Comparison of ENCODE assay signal across 7 mouse cellular contexts in genomic region chr8:71586891-71587290, GRCm38 (mm10). TPM values are rescaled to one million over a fixed set of nuclear protein-coding genes. Genes with fewer than 3 reads are reported as not detected.
DNase-seq lines count a peak whose midpoint lies in the region; ATAC-seq and TF ChIP-seq lines count a peak whose summit lies in the region.

No protein-coding gene starts in this region.

- H3K9me3 ChIP-seq in kidney, embryonic 15.5 days (replicated peaks), result no peaks in the 10 kb centered on the region

- ATAC-seq in kidney, embryonic 15.5 days (replicated peaks; ENCODE audit: low FRiP score), result no peak
- no peak for ATAC-seq in erythroid progenitor cell, adult 5-6 weeks (replicated peaks; ENCODE audit: low FRiP score, poor library complexity, severe bottlenecking)

- H3K9ac ChIP-seq in kidney, embryonic 15.5 days, result no peak overlapping the region

- H3K27ac ChIP-seq in kidney, adult 2 months (ENCODE audit: insufficient read depth, low read depth, low read length), result no peak overlapping the region
- no peak overlapping the region for H3K27ac ChIP-seq in kidney, embryonic 15.5 days

- TF ChIP-seq CTCF in kidney, adult 2 months (conservative IDR thresholded peaks at IDR 0.05; ENCODE audit: insufficient read depth, insufficient read length, low read depth, low read length), result peak; percentile 69

- peak; percentile 63 for DNase-seq in kidney, adult 2 months
- DNase-seq in urinary bladder, postnatal 14 days (ENCODE audit: low spot score), result peak; percentile 42
- DNase-seq in urinary bladder, postnatal 36 days (ENCODE audit: low spot score in 2 of 2), result no peak
- peak; percentile 38 for DNase-seq in embryo, embryonic 11 days
- DNase-seq in lung, postnatal 14 days, result peak; percentile 61

- H3K4me2 ChIP-seq in kidney, embryonic 15.5 days, result no peak overlapping the region

- no peaks in the 10 kb centered on the region; the same call in 1 of the 2 replicates for H3K36me3 ChIP-seq in kidney, adult 2 months (ENCODE audit: control insufficient read depth, insufficient read depth, low read length)
- peaks cover 36% of the 10 kb centered on the region for H3K36me3 ChIP-seq in kidney, embryonic 15.5 days

- H3K4me1 ChIP-seq in kidney, adult 2 months (ENCODE audit: control insufficient read depth, insufficient read depth, low read length), result peaks cover 2% of the 10 kb centered on the region; the same call in 1 of the 2 replicates
- H3K4me1 ChIP-seq in kidney, embryonic 15.5 days, result peaks cover 11% of the 10 kb centered on the region

- WGBS in kidney, adult 2 months, result 73% methylated on average over 2 of the region's 2 CpGs
- WGBS in kidney, embryonic 15.5 days, result 73% methylated on average over 2 of the region's 2 CpGs

- no peak for TF ChIP-seq POLR2A in kidney, adult 2 months (IDR thresholded peaks at IDR 0.05; ENCODE audit: low read depth, low read length)

- no peak overlapping the region for H3K4me3 ChIP-seq in kidney, adult 2 months (ENCODE audit: insufficient read depth, low read depth, low read length)
- H3K4me3 ChIP-seq in kidney, embryonic 15.5 days (replicated peaks), result no peak overlapping the region

- H3K27me3 ChIP-seq in kidney, adult 2 months (replicated peaks; ENCODE audit: control insufficient read depth, insufficient read depth, low read length), result no peaks in the 10 kb centered on the region
- H3K27me3 ChIP-seq in kidney, embryonic 15.5 days, result no peaks in the 10 kb centered on the region

RNA-seq across cellular contexts. Expression of gene Pgls, which starts 5.1 kb away (rescaled TPM):
- 134 TPM in 2 replicates for polyA plus RNA-seq in kidney, adult 2 months (2012; rRNA removed)
- polyA plus RNA-seq in kidney, embryonic 15.5 days (2015; fragmentation: Nextera tagmentation; extraction: Ambion mirVana), result 232 and 247 TPM in 2 replicates
- total RNA-seq in erythroid progenitor cell, adult 5-6 weeks (2015; ENCODE audit: low replicate concordance), result 31.4 and 36.9 TPM in 2 replicates
- 14.8 and 31.8 TPM in 2 replicates for total RNA-seq in erythroid progenitor cell, adult 5-6 weeks (2017; ENCODE audit: low replicate concordance)

RNA-seq across cellular contexts. Expression of gene Fam129c, which starts 10.6 kb away (rescaled TPM):
- polyA plus RNA-seq in kidney, adult 2 months (2012; rRNA removed), result 1.2 and 2.4 TPM in 2 replicates
- polyA plus RNA-seq in kidney, embryonic 15.5 days (2015; fragmentation: Nextera tagmentation; extraction: Ambion mirVana), result 4.7 and 5.6 TPM in 2 replicates
- total RNA-seq in erythroid progenitor cell, adult 5-6 weeks (2015; ENCODE audit: low replicate concordance), result 54.1 and 135 TPM in 2 replicates
- 7.4 and 32.9 TPM in 2 replicates for total RNA-seq in erythroid progenitor cell, adult 5-6 weeks (2017; ENCODE audit: low replicate concordance)

RNA-seq across cellular contexts. Expression of gene Slc27a1, which starts 18.2 kb away (rescaled TPM):
- polyA plus RNA-seq in kidney, adult 2 months (2012; rRNA removed), result 146 and 182 TPM in 2 replicates
- 44.5 and 45.3 TPM in 2 replicates for polyA plus RNA-seq in kidney, embryonic 15.5 days (2015; fragmentation: Nextera tagmentation; extraction: Ambion mirVana)
- total RNA-seq in erythroid progenitor cell, adult 5-6 weeks (2015; ENCODE audit: low replicate concordance), result 1.1 and 1.7 TPM in 2 replicates
- not detected in 2 replicates for total RNA-seq in erythroid progenitor cell, adult 5-6 weeks (2017; ENCODE audit: low replicate concordance)

RNA-seq across cellular contexts. Expression of gene Nxnl1, which starts 20.5 kb away (rescaled TPM):
- polyA plus RNA-seq in kidney, adult 2 months (2012; rRNA removed), result 0.14 and 0.19 TPM in 2 replicates
- polyA plus RNA-seq in kidney, embryonic 15.5 days (2015; fragmentation: Nextera tagmentation; extraction: Ambion mirVana), result 0.18 and 0.36 TPM in 2 replicates
- not detected in 2 replicates for total RNA-seq in erythroid progenitor cell, adult 5-6 weeks (2015; ENCODE audit: low replicate concordance)
- total RNA-seq in erythroid progenitor cell, adult 5-6 weeks (2017; ENCODE audit: low replicate concordance), result not detected in 2 replicates

RNA-seq across cellular contexts. Expression of gene Colgalt1, which starts 23.9 kb away (rescaled TPM):
- polyA plus RNA-seq in kidney, adult 2 months (2012; rRNA removed), result 62.2 and 70.4 TPM in 2 replicates
- 67.7 and 78.0 TPM in 2 replicates for polyA plus RNA-seq in kidney, embryonic 15.5 days (2015; fragmentation: Nextera tagmentation; extraction: Ambion mirVana)
- 5.9 and 19.5 TPM in 2 replicates for total RNA-seq in erythroid progenitor cell, adult 5-6 weeks (2015; ENCODE audit: low replicate concordance)
- 9.2 and 11.0 TPM in 2 replicates for total RNA-seq in erythroid progenitor cell, adult 5-6 weeks (2017; ENCODE audit: low replicate concordance)

Comparison
In these comparisons a context has a peak if more than half of its experiments do, and no peak if none do; other contexts are left out.
1. DNase-seq: peak in kidney, adult 2 months (single experiment), urinary bladder, postnatal 14 days (single experiment), embryo, embryonic 11 days (single experiment) and lung, postnatal 14 days (single experiment); none in urinary bladder, postnatal 36 days (0 of 2).